Mouse (Mus musculus) testis, adult 2 months (tissue): ENCODE results near the gene Atrnl1.

ENCODE experiments used
- CTCF ChIP-seq: fragments of 200-500 bp; IDR thresholded peaks from 2 replicates; pipeline ENCODE4 v1.5.1; 2012; ENCODE audit warnings: low read depth, mild to moderate bottlenecking, inconsistent platforms, low read length, moderate library complexity; ENCODE audit not compliant: control insufficient read depth, insufficient read depth, insufficient replicate concordance
- POLR2A ChIP-seq: fragments of 200-500 bp; IDR thresholded peaks from 2 replicates; pipeline ENCODE4 v1.6.1; 2012; ENCODE audit warnings: low read depth, mild to moderate bottlenecking, inconsistent platforms, low read length, moderate library complexity; ENCODE audit not compliant: control insufficient read depth

DNA sequence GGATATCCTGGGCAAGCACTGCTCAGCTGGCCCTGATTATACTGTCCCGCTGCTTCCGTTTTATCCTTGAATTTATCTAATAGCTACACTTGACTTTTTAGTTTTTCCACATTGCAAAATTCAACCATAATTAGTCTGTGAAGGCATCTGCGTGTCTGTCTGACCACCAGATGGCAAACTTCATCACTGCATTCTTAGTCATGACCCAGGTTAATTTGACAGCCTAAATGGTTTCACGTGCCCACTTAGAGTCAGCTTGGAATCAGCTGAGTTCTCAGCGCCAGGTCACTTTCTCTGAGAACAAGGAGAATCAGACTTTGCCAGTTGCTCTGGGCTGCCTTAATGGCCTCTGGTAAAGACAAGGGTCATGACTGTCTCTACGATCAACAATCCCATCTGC lies 305.5 kb downstream of the Atrnl1 start:
- TF ChIP-seq CTCF (no peak), POLR2A (no peak)
